Mouse (Mus musculus) embryonic fibroblast, embryonic 13.5 days (primary cell): ENCODE results near the gene S100a3. TPM values are rescaled to one million over a fixed set of nuclear protein-coding genes. Genes with fewer than 3 reads are reported as not detected.

Experiments
- H3K27ac ChIP-seq: 2 replicates; pipeline ENCODE4 v1.5.1; 2012; ENCODE audit warnings: low read length, control low read depth, inconsistent platforms; ENCODE audit not compliant: insufficient read depth
- H3K4me1 ChIP-seq: 2 replicates; pipeline ENCODE4 v1.6.1; 2011; ENCODE audit warnings: low read length; ENCODE audit not compliant: control insufficient read depth, insufficient read depth
- H3K4me3 ChIP-seq: 2 replicates; pipeline ENCODE4 v1.5.1; 2011; ENCODE audit warnings: mild to moderate bottlenecking, control low read depth, low read length; ENCODE audit not compliant: insufficient read depth
- CTCF ChIP-seq: IDR thresholded peaks from 2 replicates; pipeline ENCODE4 v1.5.1; 2011; ENCODE audit warnings: mild to moderate bottlenecking, control low read depth, low read length, moderate library complexity, borderline replicate concordance; ENCODE audit not compliant: insufficient read depth
- POLR2A ChIP-seq: IDR thresholded peaks from 2 replicates; pipeline ENCODE4 v1.6.1; 2011; ENCODE audit warnings: low read depth, mild to moderate bottlenecking, control low read depth, low read length, moderate library complexity
- polyA plus RNA-seq: library from polyadenylated mRNA; stranded (reverse); fragments of >200 nt; gene quantifications from 2 replicates; pipeline ENCODE4 v1.2.4, GENCODE M21; 2011; ENCODE audit warnings: low read depth; ENCODE audit not compliant: missing spikeins, insufficient read length

Gene S100a3
- polyA plus RNA-seq, 1 experiment: not detected

DNA sequence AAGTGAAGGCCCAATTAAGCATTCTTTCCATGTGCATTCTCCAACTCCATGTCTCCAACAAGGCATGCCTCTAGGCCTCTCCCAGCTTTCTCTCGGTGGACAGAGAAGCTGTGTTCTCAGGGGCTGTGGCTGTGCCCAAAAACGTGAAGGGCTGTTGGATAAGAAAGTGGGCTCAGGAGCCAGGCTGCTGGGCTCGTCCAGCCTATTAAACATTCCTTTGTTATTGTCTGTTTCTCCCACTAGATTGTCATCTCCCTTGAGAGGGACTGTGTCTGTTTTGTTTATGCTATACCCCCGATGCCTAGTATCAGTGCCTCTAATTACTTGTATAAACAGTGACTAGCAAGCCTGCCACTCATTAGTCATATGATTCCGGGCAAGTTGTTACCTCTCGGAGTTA lies 37.4 kb downstream of the S100a3 start:
- Histone ChIP-seq H3K27ac (peak overlapping the region; percentile 38), H3K4me3 (no peak overlapping the region), H3K4me1 (peaks cover 19% of the 10 kb centered on the region)
- TF ChIP-seq CTCF: no peak
- no peak for TF ChIP-seq POLR2A

DNA sequence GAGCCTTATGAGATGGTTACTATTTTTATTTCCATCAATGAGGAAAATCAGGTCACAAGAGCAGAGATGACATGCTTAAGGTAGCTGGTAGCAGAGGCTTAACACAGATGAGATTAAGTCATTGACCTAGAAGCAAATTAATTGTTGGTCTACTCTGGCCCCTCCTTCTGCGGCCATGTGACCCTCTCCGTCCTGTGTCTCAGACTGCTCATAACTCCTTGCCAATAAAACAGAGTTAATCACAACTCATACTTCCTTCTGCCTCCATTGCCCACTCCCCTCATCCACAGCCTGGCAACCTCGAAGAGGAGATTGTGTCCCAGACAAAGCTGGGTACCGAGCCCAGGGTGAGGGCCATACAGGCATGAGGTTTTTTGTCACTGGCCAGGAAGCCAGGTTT lies 37.8 kb downstream of the S100a3 start:
- Histone ChIP-seq H3K27ac (peak overlapping the region; percentile 38), H3K4me1 (peaks cover 21% of the 10 kb centered on the region), H3K4me3 (no peak overlapping the region)
- TF ChIP-seq CTCF (no peak), POLR2A (no peak)

DNA sequence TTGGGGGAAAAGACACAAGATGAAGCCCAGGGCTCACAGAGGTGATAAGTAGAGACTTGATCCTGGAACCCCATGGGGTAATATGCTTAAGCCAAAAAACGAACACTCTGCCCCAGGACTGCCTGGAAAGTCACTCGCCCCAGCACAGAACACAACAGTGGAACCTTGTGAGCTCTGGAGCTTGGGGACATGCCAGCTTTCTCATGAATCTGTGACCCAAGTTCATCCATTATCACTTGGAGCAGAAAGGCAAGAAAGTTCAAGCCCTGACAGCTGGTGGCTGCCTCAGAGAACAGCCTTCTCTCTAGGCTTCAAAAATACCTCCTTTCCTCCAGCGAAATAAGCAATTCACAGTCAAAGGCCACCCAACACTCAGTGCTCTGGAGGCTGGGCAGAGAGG lies 39.0 kb downstream of the S100a3 start:
- H3K4me3 ChIP-seq: no peak overlapping the region

DNA sequence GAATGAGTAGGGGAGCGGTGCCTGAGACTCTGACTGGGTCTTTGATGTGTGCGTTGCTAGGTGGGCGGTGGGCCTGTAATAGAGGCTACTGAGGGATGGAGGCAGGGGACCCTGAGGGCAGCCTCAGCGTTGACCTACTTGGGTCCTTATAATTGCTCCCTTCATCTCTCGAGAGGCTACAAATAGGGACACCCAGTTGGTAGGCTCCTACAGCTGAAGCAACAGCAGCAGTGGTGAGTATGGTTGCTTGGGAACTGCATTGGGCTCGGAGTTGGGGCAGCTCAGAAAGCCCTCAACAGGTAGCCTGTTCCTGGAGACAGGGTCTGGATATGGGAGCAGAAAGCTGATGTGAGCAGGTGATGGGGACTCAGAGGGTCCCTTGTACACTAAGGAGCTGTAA lies 39.7 kb downstream of the S100a3 start:
- TF ChIP-seq CTCF (no peak), POLR2A (no peak)
- Histone ChIP-seq H3K4me3 (no peak overlapping the region), H3K27ac (peak overlapping the region; percentile 63), H3K4me1 (peaks cover 29% of the 10 kb centered on the region)

More for the DNA sequence above, 39.0 kb downstream of the S100a3 start:
- Histone ChIP-seq H3K4me1 (peaks cover 24% of the 10 kb centered on the region), H3K27ac (no peak overlapping the region)
- TF ChIP-seq POLR2A (no peak), CTCF (no peak)

DNA sequence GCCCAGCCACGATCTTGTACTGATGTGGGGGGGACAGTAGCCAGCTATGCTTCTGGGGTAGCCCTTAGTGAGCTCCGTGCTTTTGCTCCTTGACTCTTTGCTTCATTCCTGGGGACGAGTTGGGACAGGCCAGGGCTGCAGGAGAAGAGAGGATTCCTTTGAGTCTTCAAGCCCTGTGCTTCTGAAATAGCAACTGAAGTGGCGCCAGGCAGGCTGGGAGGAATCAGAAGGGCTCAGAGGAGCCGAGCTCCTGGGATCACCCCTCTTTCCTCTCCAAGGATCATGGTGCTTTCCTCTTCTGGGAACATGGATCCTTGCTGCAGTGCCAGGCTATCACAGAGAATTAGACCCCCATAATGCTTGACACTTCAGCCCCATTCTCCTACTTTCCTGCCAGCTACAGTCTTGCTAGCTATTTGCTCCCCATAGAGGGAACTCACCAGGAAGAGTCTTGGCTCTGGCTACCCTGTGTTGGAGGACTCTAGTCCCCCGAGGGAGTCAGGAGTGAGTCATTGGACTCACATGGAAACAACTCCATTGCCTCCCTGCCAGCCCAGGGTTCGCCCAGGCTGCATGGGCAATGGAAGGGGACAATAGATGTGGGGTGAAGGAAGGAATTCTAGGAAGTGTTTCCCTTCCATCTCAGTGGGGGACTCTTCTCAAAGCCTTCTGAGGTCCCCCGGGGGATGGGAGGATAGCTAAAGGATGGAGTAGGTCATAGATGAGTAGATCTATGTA lies 40.2 kb downstream of the S100a3 start:
- peaks cover 35% of the 10 kb centered on the region for H3K4me1 ChIP-seq
- H3K4me3 ChIP-seq: no peak overlapping the region
- TF ChIP-seq CTCF (no peak), POLR2A (no peak)
- H3K27ac ChIP-seq: peak overlapping the region; percentile 63

DNA sequence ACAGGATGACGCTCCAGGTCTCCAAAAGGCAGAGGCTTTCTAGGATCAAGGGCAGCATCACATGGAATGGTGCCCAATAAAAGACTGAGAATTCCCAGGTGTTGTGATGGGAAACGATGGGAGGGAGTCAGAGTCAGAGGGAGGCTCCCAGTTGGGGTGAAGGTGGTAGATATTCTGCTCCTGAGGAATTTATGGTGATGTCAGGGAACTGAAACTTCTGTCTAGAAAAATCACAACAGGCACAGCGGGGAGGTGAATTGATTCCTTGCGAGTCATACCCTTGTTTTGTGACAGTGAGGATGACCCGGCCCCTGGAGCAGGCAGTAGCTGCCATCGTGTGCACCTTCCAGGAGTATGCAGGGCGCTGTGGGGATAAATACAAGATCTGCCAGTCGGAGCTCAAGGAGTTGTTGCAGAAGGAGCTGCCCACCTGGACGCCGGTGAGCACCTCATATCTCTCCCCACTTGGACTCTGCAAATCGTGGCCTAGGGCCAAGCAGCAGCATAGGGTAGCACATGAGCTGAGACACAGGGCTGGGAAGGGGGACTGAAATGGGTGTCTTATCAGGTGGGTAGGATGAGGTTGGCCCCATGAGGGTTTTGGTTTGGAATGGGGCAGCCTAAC lies 41.2 kb downstream of the S100a3 start, which contains the start of gene Gm42674:
Gm42674 (plus strand) TSS at position 419 of the 625 bp plus-strand sequence.
- H3K27ac ChIP-seq: peak within 1 kb of the TSS; percentile 94
- H3K4me3 ChIP-seq: no peak within 1 kb of the TSS
- TF ChIP-seq CTCF (no peak), POLR2A (no peak)
- peaks cover 39% of the 10 kb centered on the region for H3K4me1 ChIP-seq

DNA sequence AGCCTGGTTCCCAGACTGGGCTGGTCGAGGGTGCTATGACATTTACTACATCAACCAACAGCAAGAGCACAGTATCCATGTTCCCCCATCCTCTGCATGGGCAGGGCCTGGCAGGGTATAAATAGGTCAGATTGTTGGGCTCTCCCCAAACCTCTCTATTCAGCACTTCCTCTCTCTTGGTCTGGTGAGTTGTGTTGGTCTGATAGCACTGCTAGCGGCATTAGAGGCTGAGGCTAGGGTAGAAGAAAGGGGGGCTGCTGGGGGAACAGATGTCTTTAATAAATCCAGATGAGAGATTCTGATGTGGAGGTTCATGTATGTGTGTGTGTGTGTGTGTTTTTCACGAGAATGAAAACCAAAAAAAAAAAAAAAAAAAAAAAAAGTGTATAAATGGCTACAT lies 43.2 kb downstream of the S100a3 start, which contains the start of gene S100a4:
S100a4 (plus strand) TSS at position 149 of the 400 bp plus-strand sequence.
- peaks cover 42% of the 10 kb centered on the region for H3K4me1 ChIP-seq
- TF ChIP-seq CTCF (no peak), POLR2A (peak; percentile 77)
- peak within 1 kb of the TSS; percentile 18 for H3K4me3 ChIP-seq
- H3K27ac ChIP-seq: peak within 1 kb of the TSS; percentile 97

DNA sequence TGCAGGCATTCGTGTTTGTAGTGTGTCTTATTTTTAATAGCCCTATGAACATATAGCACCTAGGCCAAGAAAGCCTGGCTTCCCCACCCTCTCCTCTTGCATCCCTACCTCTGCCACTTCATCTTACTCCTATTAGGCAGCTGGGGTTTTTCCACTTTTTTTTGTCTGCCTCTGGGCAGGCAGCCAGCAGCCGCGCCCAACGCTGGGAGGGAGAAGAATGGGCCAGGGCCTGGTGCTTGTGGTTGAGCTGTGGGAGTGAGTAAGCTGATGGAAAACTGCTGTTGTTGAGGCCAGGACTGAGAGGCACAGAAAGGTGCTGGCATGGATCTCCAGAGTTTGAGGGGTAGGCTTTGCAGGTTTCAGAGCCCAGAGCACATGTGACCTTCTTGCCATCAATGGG lies 44.0 kb downstream of the S100a3 start:
- TF ChIP-seq CTCF (no peak), POLR2A (peak; percentile 49; the same call in 1 of the 2 replicates)
- peak overlapping the region; percentile 18 for H3K4me3 ChIP-seq
- peak overlapping the region; percentile 97 for H3K27ac ChIP-seq
- peaks cover 42% of the 10 kb centered on the region for H3K4me1 ChIP-seq

DNA sequence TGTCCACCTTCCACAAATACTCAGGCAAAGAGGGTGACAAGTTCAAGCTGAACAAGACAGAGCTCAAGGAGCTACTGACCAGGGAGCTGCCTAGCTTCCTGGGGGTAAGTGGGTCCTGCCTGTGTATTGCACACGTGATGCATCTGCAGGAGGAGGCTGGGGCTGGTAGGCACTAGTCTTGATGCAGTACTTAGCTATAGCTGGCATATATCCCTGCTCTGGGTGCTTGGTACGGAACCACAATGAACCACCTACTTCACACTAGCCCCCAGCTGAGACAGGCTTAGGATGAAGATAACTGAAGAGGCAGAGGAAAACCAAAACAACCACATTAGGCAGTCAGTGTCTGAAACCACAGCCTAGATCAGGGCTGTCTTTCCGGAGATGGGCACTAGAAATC lies 44.7 kb downstream of the S100a3 start:
- H3K27ac ChIP-seq: peak overlapping the region; percentile 97
- H3K4me3 ChIP-seq: peak overlapping the region; percentile 12
- H3K4me1 ChIP-seq: peaks cover 40% of the 10 kb centered on the region
- TF ChIP-seq CTCF (no peak), POLR2A (no peak)

DNA sequence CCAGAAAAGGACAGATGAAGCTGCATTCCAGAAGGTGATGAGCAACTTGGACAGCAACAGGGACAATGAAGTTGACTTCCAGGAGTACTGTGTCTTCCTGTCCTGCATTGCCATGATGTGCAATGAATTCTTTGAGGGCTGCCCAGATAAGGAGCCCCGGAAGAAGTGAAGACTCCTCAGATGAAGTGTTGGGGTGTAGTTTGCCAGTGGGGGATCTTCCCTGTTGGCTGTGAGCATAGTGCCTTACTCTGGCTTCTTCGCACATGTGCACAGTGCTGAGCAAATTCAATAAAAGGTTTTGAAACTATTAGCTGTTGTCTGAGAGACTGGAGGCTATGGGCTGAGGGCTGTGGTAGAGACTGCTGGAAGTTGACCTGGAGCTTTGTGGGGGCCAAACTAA lies 45.4 kb downstream of the S100a3 start:
- Histone ChIP-seq H3K27ac (peak overlapping the region; percentile 97), H3K4me3 (no peak overlapping the region), H3K4me1 (peaks cover 34% of the 10 kb centered on the region)
- no peak for TF ChIP-seq CTCF
- TF ChIP-seq POLR2A: no peak; the same call in 1 of the 2 replicates
